Mouse (Mus musculus): ENCODE data around the gene Padi4. TPM values are rescaled to one million over a fixed set of nuclear protein-coding genes. Genes with fewer than 3 reads are reported as not detected.
A peak's percentile ranks its signal among the peaks of the same experiment; 100 is the strongest.

Padi4 gene
- total and polyA plus RNA-seq, 2 experiments from 2014 or later = 0.07 TPM; not detected in 1

GRCm38 (mm10) chr4:140775876-140776275 is 1.8 kb upstream of the Padi4 start:
- TF ChIP-seq CTCF (IDR thresholded peaks at IDR 0.05) = no peak
- H3K4me3 ChIP-seq (ENCODE audit: low read depth, low read length) = no peak overlapping the region
- no peak overlapping the region for H3K27ac ChIP-seq (ENCODE audit: low read depth, low read length)
- DNase-seq (ENCODE audit: low spot score) = no peak
- H3K27me3 ChIP-seq (ENCODE audit: insufficient read depth, low read length) = no peaks in the 10 kb centered on the region
- H3K9ac ChIP-seq (replicated peaks; ENCODE audit: low read length, poor library complexity, severe bottlenecking) = no peak overlapping the region
- H3K36me3 ChIP-seq (ENCODE audit: insufficient read depth, low read length) = no peaks in the 10 kb centered on the region
- no peaks in the 10 kb centered on the region for H3K4me1 ChIP-seq (ENCODE audit: insufficient read depth, low read length)
- 88% methylated on average over 10 of the region's 10 CpGs for WGBS
- no peak overlapping the region for H3K4me2 ChIP-seq (ENCODE audit: low read depth, low read length, poor library complexity, severe bottlenecking)
- no peak for ATAC-seq (ENCODE audit: low FRiP score)
- H3K9me3 ChIP-seq (ENCODE audit: low read length) = no peaks in the 10 kb centered on the region

DNA sequence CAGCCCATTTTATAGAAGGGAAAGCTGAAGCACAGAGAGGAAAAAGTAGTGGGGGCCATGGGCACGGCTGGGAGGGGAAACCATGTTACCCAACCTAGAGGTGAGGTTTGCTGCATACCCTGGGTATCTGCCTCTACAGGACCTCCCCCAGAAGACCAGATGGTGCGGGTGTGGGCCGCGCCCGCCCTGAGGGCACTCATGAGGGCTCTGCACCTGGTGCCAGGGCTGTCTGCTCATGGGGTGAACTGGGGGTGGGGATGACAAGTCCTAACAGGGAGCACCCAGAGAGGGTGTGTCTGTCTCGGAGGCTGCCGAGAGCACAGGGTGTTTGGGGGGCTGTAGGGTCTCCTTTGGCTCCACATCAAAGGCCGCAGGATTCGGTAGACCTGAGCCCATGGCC is 857 bp upstream of the Padi4 start:
- H3K27ac ChIP-seq (ENCODE audit: low read depth, low read length) = no peak overlapping the region
- no peak for TF ChIP-seq CTCF (IDR thresholded peaks at IDR 0.05)
- no peaks in the 10 kb centered on the region for H3K9me3 ChIP-seq (ENCODE audit: low read length)
- H3K4me2 ChIP-seq (ENCODE audit: low read depth, low read length, poor library complexity, severe bottlenecking) = no peak overlapping the region
- 92% methylated on average over 9 of the region's 9 CpGs for WGBS
- H3K4me3 ChIP-seq (ENCODE audit: low read depth, low read length) = no peak overlapping the region
- DNase-seq (ENCODE audit: low spot score) (no peak), ATAC-seq (ENCODE audit: low FRiP score) (no peak)
- no peaks in the 10 kb centered on the region for H3K27me3 ChIP-seq (ENCODE audit: insufficient read depth, low read length)
- no peak overlapping the region for H3K9ac ChIP-seq (replicated peaks; ENCODE audit: low read length, poor library complexity, severe bottlenecking)
- H3K36me3 ChIP-seq (ENCODE audit: insufficient read depth, low read length) = no peaks in the 10 kb centered on the region
- H3K4me1 ChIP-seq (ENCODE audit: insufficient read depth, low read length) = no peaks in the 10 kb centered on the region

GRCm38 (mm10) chr4:140771091-140771490 is 2.9 kb downstream of the Padi4 start:
- Histone ChIP-seq H3K4me2 (ENCODE audit: low read depth, low read length, poor library complexity, severe bottlenecking) (no peak overlapping the region), H3K27me3 (ENCODE audit: insufficient read depth, low read length) (no peaks in the 10 kb centered on the region), H3K9ac (replicated peaks; ENCODE audit: low read length, poor library complexity, severe bottlenecking) (no peak overlapping the region), H3K4me3 (ENCODE audit: low read depth, low read length) (no peak overlapping the region), H3K9me3 (ENCODE audit: low read length) (no peaks in the 10 kb centered on the region), H3K27ac (ENCODE audit: low read depth, low read length) (no peak overlapping the region), H3K4me1 (ENCODE audit: insufficient read depth, low read length) (no peaks in the 10 kb centered on the region), H3K36me3 (ENCODE audit: insufficient read depth, low read length) (no peaks in the 10 kb centered on the region)
- TF ChIP-seq CTCF (IDR thresholded peaks at IDR 0.05) = no peak
- ATAC-seq (ENCODE audit: low FRiP score) = no peak
- WGBS = 53% methylated on average over 4 of the region's 4 CpGs
- no peak for DNase-seq (ENCODE audit: low spot score)

- ATAC-seq (ENCODE audit: low FRiP score) = no peak
- Histone ChIP-seq H3K4me3 (ENCODE audit: low read depth, low read length) (no peak overlapping the region), H3K36me3 (ENCODE audit: insufficient read depth, low read length) (no peaks in the 10 kb centered on the region), H3K9me3 (ENCODE audit: low read length) (no peaks in the 10 kb centered on the region), H3K9ac (replicated peaks; ENCODE audit: low read length, poor library complexity, severe bottlenecking) (no peak overlapping the region), H3K4me2 (ENCODE audit: low read depth, low read length, poor library complexity, severe bottlenecking) (0 out of 2 replicates have a peak overlapping the region, but pooled peaks have one; percentile 26), H3K27ac (ENCODE audit: low read depth, low read length) (no peak overlapping the region), H3K4me1 (ENCODE audit: insufficient read depth, low read length) (no peaks in the 10 kb centered on the region), H3K27me3 (ENCODE audit: insufficient read depth, low read length) (no peaks in the 10 kb centered on the region)
- no peak for TF ChIP-seq CTCF (IDR thresholded peaks at IDR 0.05)
- DNase-seq (ENCODE audit: low spot score) = no peak
- 15% methylated on average over 13 of the region's 13 CpGs for WGBS
Measured at GRCm38 (mm10) chr4:140770433-140770832, 3.6 kb downstream of the Padi4 start.

DNA sequence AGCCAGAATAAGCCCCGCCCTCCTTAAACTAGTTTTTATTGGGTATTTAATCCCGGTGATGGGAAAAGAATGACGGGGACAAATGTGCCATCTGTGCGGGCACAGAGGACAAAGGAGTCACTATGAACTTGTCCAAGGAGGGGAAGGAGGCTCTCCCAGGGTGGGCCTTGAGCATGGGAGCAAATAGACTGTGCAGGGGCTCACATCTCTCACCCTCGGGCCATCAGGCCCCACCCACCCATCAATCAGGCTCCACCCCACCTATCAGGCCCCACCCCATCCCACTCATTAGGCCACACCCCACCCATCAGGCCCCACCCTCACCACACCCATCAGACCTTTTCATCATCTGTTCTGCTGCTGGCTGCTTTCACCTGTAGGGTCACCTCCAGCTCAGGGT is 5.1 kb downstream of the Padi4 start:
- no peak for TF ChIP-seq CTCF (IDR thresholded peaks at IDR 0.05)
- no peak overlapping the region for H3K9ac ChIP-seq (replicated peaks; ENCODE audit: low read length, poor library complexity, severe bottlenecking)
- H3K27me3 ChIP-seq (ENCODE audit: insufficient read depth, low read length) = no peaks in the 10 kb centered on the region
- ATAC-seq (ENCODE audit: low FRiP score) (no peak), DNase-seq (ENCODE audit: low spot score) (no peak)
- WGBS = 87% methylated on average over 5 of the region's 5 CpGs
- no peaks in the 10 kb centered on the region for H3K36me3 ChIP-seq (ENCODE audit: insufficient read depth, low read length)
- no peak overlapping the region for H3K4me3 ChIP-seq (ENCODE audit: low read depth, low read length)
- H3K4me1 ChIP-seq (ENCODE audit: insufficient read depth, low read length) = no peaks in the 10 kb centered on the region
- H3K27ac ChIP-seq (ENCODE audit: low read depth, low read length) = no peak overlapping the region
- H3K9me3 ChIP-seq (ENCODE audit: low read length) = no peaks in the 10 kb centered on the region
- no peak overlapping the region for H3K4me2 ChIP-seq (ENCODE audit: low read depth, low read length, poor library complexity, severe bottlenecking)

GRCm38 (mm10) chr4:140765936-140766335 is 8.1 kb downstream of the Padi4 start:
- no peak overlapping the region for H3K4me3 ChIP-seq (ENCODE audit: low read depth, low read length)
- ATAC-seq (ENCODE audit: low FRiP score) (no peak), DNase-seq (ENCODE audit: low spot score) (no peak)
- H3K27ac ChIP-seq (ENCODE audit: low read depth, low read length) = no peak overlapping the region
- H3K9ac ChIP-seq (replicated peaks; ENCODE audit: low read length, poor library complexity, severe bottlenecking) = no peak overlapping the region
- H3K27me3 ChIP-seq (ENCODE audit: insufficient read depth, low read length) = no peaks in the 10 kb centered on the region
- no peak overlapping the region for H3K4me2 ChIP-seq (ENCODE audit: low read depth, low read length, poor library complexity, severe bottlenecking)
- H3K4me1 ChIP-seq (ENCODE audit: insufficient read depth, low read length) = no peaks in the 10 kb centered on the region
- TF ChIP-seq CTCF (IDR thresholded peaks at IDR 0.05) = no peak
- 83% methylated on average over 3 of the region's 3 CpGs for WGBS
- H3K36me3 ChIP-seq (ENCODE audit: insufficient read depth, low read length) = no peaks in the 10 kb centered on the region
- no peaks in the 10 kb centered on the region for H3K9me3 ChIP-seq (ENCODE audit: low read length)
